Mouse (Mus musculus): ENCODE measurements around the gene Rab23.

Gene Rab23

DNA sequence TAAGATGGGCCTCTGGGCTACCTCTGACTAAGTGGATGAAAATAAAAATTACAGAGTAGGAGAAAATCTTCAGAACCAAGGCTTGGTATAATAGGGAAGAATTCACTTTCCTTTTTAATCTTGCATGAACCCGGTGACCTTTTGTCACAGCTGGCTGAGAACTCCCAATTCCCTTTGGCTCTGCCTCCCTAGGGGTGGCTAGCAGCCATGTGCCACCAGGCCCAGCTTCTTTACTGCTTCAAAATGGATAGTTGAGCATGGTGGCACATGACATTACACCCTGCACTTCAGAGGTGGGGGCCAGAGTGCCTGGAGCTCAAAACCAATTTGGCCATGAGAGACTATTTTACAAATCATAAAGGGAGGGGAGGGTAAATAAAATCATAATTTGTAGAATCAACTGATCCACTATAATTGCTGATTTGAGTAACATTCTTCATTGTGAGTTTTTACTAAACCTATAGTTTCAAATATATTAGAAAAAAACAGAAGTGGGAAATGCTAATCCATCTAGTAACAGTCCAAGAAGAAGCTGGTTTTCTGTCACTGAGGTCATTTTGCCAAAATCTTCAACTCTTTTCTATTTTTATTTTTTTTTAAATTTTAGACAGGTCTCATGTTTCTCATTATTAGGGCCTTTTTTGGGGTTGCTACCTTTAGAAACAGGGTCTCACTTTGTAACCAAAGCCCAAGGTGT lies 48.6 kb downstream of the Rab23 start:
- no peak for DNase-seq (ENCODE audit: low spot score)

DNA sequence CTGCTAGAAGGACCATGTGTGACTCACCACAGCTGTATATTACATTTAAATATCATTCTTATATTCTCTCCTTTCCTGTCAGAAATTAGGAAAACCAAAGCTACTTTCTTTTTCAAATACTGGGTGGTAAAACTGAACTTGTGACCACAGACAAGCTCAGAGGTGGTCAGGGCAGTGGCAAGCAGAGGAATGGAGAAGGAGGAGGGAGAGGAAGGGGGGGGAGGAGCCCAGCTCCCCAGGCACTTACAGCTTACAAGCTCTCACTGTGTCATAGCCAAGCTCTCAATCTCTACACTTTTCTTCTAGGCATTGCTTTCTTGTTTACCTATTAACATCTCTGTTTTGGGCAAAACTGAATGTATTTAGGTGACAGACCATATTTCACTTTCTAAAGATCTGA lies 49.1 kb downstream of the Rab23 start:
- DNase-seq (ENCODE audit: low spot score) = no peak

DNA sequence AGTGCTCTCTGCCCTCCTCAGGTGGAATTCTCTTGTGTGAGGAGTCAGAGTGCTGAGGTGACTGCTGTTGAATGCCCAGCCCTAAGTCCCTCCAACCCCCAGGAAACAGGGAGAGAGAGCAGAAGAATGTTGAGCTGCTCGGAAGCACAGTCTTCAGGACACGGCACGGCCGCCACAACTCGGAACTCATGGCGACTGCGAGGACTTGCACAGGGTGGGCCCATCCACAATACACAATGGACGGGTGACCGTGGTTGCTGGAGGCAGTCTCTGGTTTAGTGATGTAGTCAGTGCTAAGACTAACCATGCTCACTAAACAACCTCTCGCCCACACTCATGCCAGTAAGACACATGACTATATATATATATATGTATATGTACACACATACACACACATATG lies 51.9 kb downstream of the Rab23 start:
- no peak for DNase-seq (ENCODE audit: low spot score)

DNA sequence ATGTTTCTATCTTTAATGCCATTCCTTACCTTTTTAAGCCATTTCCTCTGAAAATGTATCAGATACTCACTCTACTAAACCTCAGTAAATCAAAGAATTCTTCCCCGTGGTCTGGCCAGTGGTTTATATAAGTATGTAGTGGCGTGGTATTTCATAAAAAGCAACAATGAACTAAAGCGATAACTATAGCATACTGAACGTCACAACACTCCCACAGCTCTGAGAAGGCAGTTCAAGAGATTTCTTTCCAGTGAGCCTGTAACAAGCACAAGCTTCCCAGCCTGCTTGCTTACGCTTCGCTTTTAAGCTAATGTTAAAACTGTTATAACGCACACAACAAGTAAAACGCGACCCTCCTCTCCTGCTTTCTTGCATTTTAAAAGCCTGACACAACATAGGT lies 52.4 kb downstream of the Rab23 start:
- DNase-seq (ENCODE audit: low spot score) = no peak

DNA sequence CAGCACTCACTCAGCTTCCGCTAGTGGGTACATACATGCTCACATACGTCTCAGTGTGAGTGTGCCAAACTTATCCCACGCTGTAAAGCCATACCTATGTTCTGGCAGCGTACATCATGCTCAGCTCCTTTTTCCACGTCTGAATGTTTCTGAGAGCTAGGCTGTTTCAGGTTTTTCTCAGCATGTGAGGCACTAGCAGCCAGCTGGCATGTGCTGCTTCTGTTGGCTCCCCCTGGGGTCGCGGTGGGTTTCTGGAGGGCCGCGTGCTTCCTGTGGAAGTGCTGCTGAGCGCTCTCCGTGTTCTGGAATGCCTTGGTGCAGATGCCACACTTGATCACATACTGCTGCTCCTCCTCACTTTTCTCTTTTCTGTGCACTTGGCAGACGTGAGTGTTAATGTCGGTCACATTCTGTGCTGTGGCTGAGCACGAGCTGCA lies 56.5 kb downstream of the Rab23 start:
- DNase-seq (ENCODE audit: low spot score) = no peak

DNA sequence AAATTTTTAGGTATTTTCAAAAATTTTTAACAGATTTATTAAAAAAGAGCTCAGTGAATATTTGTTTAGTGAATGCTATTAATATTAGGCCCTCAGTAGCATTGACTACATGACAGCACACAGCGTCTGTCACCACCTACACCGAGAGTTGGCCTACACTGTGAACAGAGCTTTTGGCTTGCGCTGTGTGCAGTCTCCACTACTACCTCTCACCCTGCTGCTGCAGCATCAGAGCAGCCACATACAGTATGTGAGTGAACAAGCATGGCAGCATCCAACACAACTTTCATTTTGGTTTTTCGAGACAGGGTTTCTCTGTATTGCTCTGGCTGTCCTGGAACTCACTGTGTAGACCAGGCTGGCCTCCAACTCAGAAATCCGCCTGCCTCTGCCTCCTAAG lies 64.9 kb downstream of the Rab23 start:
- DNase-seq (ENCODE audit: low spot score) = no peak

DNA sequence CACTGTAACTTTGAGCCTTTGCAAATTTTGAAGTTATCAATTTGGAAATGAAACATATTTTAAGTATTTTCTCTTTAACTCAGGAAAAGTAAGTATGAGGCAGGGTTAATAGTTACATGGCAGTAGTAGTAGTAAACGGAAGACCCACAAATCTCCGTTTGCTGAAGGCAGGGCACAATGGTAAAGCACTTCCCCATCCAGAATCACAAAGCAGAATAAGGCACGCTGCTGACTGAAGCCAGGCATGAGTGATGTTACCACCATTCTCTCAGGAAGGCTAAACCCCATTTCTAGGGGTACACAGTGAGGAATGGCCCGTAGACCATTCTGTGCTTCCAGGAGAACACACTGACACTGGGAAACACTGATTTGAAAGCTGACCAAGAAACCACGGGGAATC lies 68.4 kb downstream of the Rab23 start:
- DNase-seq (ENCODE audit: low spot score) = no peak

DNA sequence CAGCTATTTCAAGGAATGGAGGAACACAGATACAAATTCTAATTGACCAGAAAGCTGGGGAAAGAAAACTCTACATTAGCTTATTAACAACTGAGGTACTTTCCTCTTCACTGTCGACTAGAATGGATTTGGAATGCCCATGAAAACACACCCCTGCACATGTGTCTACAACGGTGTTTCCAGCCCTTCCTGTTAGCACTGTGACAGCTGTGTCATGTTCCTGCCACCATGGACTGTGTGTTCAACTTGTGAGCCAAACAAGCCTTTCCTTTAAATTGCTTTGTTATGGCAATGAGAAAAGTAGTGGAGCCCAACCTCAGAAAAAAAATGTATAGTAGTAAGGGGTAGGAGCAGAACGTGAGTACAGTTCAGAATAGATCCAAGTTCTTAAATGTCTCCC lies 68.8 kb downstream of the Rab23 start:
- no peak for DNase-seq (ENCODE audit: low spot score)
